Mouse (Mus musculus) MEL (cell line): ENCODE measurements around the gene Dclk1.

Source experiments
- CTCF ChIP-seq, 3 experiments: IDR thresholded peaks in 2 of 3; conservative IDR thresholded peaks in 1 of 3; 2 replicates each; pipeline ENCODE4 v1.5.1; 2011 to 2012; ENCODE audit warnings: low read length in 3 of 3, low read depth in 2 of 3, mild to moderate bottlenecking in 2 of 3, improper control_type of control experiment in 1 of 3, inconsistent platforms in 1 of 3, mixed read lengths in 1 of 3, moderate library complexity in 1 of 3; ENCODE audit not compliant: control insufficient read depth in 1 of 3, insufficient read depth in 1 of 3, poor library complexity in 1 of 3, severe bottlenecking in 1 of 3
- E2F4 ChIP-seq: IDR thresholded peaks from 2 replicates; pipeline ENCODE4 v1.6.1; 2011; ENCODE audit warnings: low read depth, low read length, improper control_type of control experiment, borderline replicate concordance
- GATA1 ChIP-seq: IDR thresholded peaks from 2 replicates; pipeline ENCODE4 v1.6.1; 2011; ENCODE audit warnings: low read depth, low read length, improper control_type of control experiment
- MAZ ChIP-seq: IDR thresholded peaks from 2 replicates; pipeline ENCODE4 v1.6.1; 2012; ENCODE audit warnings: low read depth, mild to moderate bottlenecking, inconsistent platforms, low read length, improper control_type of control experiment
- MEF2A ChIP-seq: IDR thresholded peaks from 2 replicates; pipeline ENCODE4 v1.6.1; 2014; ENCODE audit warnings: low read depth, mild to moderate bottlenecking, inconsistent platforms, low read length, improper control_type of control experiment; ENCODE audit not compliant: poor library complexity, insufficient replicate concordance, severe bottlenecking; ENCODE audit errors: extremely low read depth
- MXI1 ChIP-seq: IDR thresholded peaks from 2 replicates; pipeline ENCODE4 v1.6.1; 2011; ENCODE audit warnings: mild to moderate bottlenecking, low read depth, low read length, improper control_type of control experiment
- POLR2AphosphoS2 ChIP-seq: IDR thresholded peaks from 2 replicates; pipeline ENCODE4 v1.6.1; 2011; ENCODE audit warnings: low read length, improper control_type of control experiment
- POLR2AphosphoS5 ChIP-seq: IDR thresholded peaks from 2 replicates; pipeline ENCODE4 v1.6.1; 2012; ENCODE audit warnings: low read depth, borderline replicate concordance, mild to moderate bottlenecking, inconsistent platforms, low read length, moderate library complexity, mixed read lengths
- TCF12 ChIP-seq: IDR thresholded peaks from 2 replicates; pipeline ENCODE4 v1.6.1; 2014; ENCODE audit warnings: low read depth, mild to moderate bottlenecking, inconsistent platforms, low read length, improper control_type of control experiment, moderate library complexity
- UBTF ChIP-seq: IDR thresholded peaks from 2 replicates; pipeline ENCODE4 v1.6.1; 2012; ENCODE audit warnings: low read depth, mild to moderate bottlenecking, inconsistent platforms, low read length, improper control_type of control experiment, moderate library complexity, borderline replicate concordance; ENCODE audit not compliant: insufficient read depth
- ZKSCAN1 ChIP-seq: IDR thresholded peaks from 2 replicates; pipeline ENCODE4 v1.6.1; 2012; ENCODE audit warnings: low read depth, mild to moderate bottlenecking, inconsistent platforms, low read length, improper control_type of control experiment, moderate library complexity
- ZNF384 ChIP-seq: IDR thresholded peaks from 2 replicates; pipeline ENCODE4 v1.6.1; 2012; ENCODE audit warnings: low read depth, mild to moderate bottlenecking, inconsistent platforms, low read length, improper control_type of control experiment

GRCm38 (mm10) chr3:55269802-55270201 is 27.6 kb downstream of the Dclk1 start:
- no peak for TF ChIP-seq ZNF384
- no peak for TF ChIP-seq MEF2A
- TF ChIP-seq MXI1, result no peak
- no peak for TF ChIP-seq UBTF
- no peak for TF ChIP-seq MAZ
- TF ChIP-seq POLR2AphosphoS2, result no peak
- no peak for TF ChIP-seq E2F4
- TF ChIP-seq CTCF (IDR thresholded peaks at IDR 0.05 in 2 of 3, conservative IDR thresholded peaks at IDR 0.05 in 1 of 3; ENCODE audit: control insufficient read depth in 1 of 3, insufficient read depth in 1 of 3, low read depth in 2 of 3, low read length in 3 of 3, poor library complexity in 1 of 3, severe bottlenecking in 1 of 3), result no peak
- no peak for TF ChIP-seq ZKSCAN1
- no peak for TF ChIP-seq POLR2AphosphoS5
- no peak for TF ChIP-seq GATA1
- TF ChIP-seq TCF12, result no peak
